Mouse (Mus musculus): ENCODE measurements around the gene Slc41a3.
"Not testable (repeated sequence)": the region's sequence is repeated elsewhere in the genome, so short reads cannot be mapped to it uniquely, and the experiment has no call there.

The Slc41a3 gene

GRCm38 (mm10) chr6:90625207-90625994 lies 20.9 kb downstream of the Slc41a3 start:
- no peak for DNase-seq

GRCm38 (mm10) chr6:90627556-90627955 lies 23.0 kb downstream of the Slc41a3 start:
- no peak for DNase-seq

- no peak for DNase-seq
These were observed 25.0 kb downstream of the Slc41a3 start for GRCm38 (mm10) chr6:90629506-90629905.

- no peak for DNase-seq
These were observed 25.9 kb downstream of the Slc41a3 start for GRCm38 (mm10) chr6:90630427-90630826.

GRCm38 (mm10) chr6:90632526-90632925 lies 28.0 kb downstream of the Slc41a3 start:
- DNase-seq, result not testable (repeated sequence)

GRCm38 (mm10) chr6:90635081-90635480 lies 30.6 kb downstream of the Slc41a3 start:
- no peak for DNase-seq

- no peak for DNase-seq
These were observed 31.1 kb downstream of the Slc41a3 start for GRCm38 (mm10) chr6:90635611-90636010.

- DNase-seq, result no peak
These were observed 38.5 kb downstream of the Slc41a3 start for GRCm38 (mm10) chr6:90643057-90643456.

GRCm38 (mm10) chr6:90644965-90645364 lies 40.4 kb downstream of the Slc41a3 start:
- no peak for DNase-seq

- no peak for DNase-seq
These were observed 43.9 kb downstream of the Slc41a3 start for GRCm38 (mm10) chr6:90648391-90648790.

- DNase-seq, result no peak
These were observed 44.8 kb downstream of the Slc41a3 start for GRCm38 (mm10) chr6:90649279-90649678.

- DNase-seq, result no peak
These were observed 46.1 kb downstream of the Slc41a3 start for GRCm38 (mm10) chr6:90650634-90651033.

GRCm38 (mm10) chr6:90653736-90654135 lies 49.2 kb downstream of the Slc41a3 start:
- peak; percentile 50 to 61 for DNase-seq

- peak in 1 of 2 experiments; percentile 34 for DNase-seq
These were observed 51.9 kb downstream of the Slc41a3 start for GRCm38 (mm10) chr6:90656344-90656850.

GRCm38 (mm10) chr6:90659913-90660312 lies 55.4 kb downstream of the Slc41a3 start:
- DNase-seq, result no peak

- DNase-seq, result no peak
These were observed 56.0 kb downstream of the Slc41a3 start for GRCm38 (mm10) chr6:90660398-90661028.

- no peak for DNase-seq
These were observed 56.5 kb downstream of the Slc41a3 start for GRCm38 (mm10) chr6:90661029-90661399.

GRCm38 (mm10) chr6:90662148-90662547 lies 57.6 kb downstream of the Slc41a3 start:
- no peak for DNase-seq

GRCm38 (mm10) chr6:90663736-90664135 lies 59.2 kb downstream of the Slc41a3 start:
- no peak for DNase-seq

GRCm38 (mm10) chr6:90668693-90669092 lies 64.2 kb downstream of the Slc41a3 start:
- no peak for DNase-seq

- peak; percentile 28 for DNase-seq
These were observed 74.2 kb downstream of the Slc41a3 start for GRCm38 (mm10) chr6:90678759-90679158.

GRCm38 (mm10) chr6:90680401-90680800 lies 75.9 kb downstream of the Slc41a3 start:
- DNase-seq, result no peak

- DNase-seq, result peak; percentile 33 to 36
These were observed 79.5 kb downstream of the Slc41a3 start for GRCm38 (mm10) chr6:90683831-90684532.

- DNase-seq, result no peak
These were observed 82.3 kb downstream of the Slc41a3 start for GRCm38 (mm10) chr6:90686812-90687211.

Data from kidney, adult 8-10 months (tissue).